ENCODE assay signal across 16 mouse cellular contexts in genomic region chr10:90723071-90723494, GRCm38 (mm10).
DNase-seq lines count a peak whose midpoint lies in the region; ATAC-seq and TF ChIP-seq lines count a peak whose summit lies in the region.
"Had no signal": no experiment of that assay in that cellular context is flagged by ENCODE, and none has a peak within 500 bp of the region (broad histone marks: within the 10 kb centered on the region; RNA-seq: fewer than 3 reads in every experiment).

No protein-coding gene starts in this region.

- TF ChIP-seq CTCF in stomach, postnatal 0 days (IDR thresholded peaks at IDR 0.05; ENCODE audit: low read depth): no peak

- no peak overlapping the region for H3K9ac ChIP-seq in neural tube, embryonic 15.5 days (replicated peaks)
- H3K9ac ChIP-seq in stomach, postnatal 0 days (ENCODE audit: low read length): no peak overlapping the region
- H3K9ac ChIP-seq: heart, embryonic 13.5 days had no signal

- peaks cover 2% of the 10 kb centered on the region; the same call in 1 of the 2 replicates for H3K27me3 ChIP-seq in neural tube, embryonic 15.5 days (replicated peaks)
- H3K27me3 ChIP-seq in stomach, postnatal 0 days (ENCODE audit: control insufficient read depth, insufficient read depth, low read length): no peaks in the 10 kb centered on the region

- H3K9me3 ChIP-seq in neural tube, embryonic 15.5 days (replicated peaks): no peaks in the 10 kb centered on the region
- H3K9me3 ChIP-seq in stomach, postnatal 0 days (ENCODE audit: control insufficient read depth, low read length): no peaks in the 10 kb centered on the region
- H3K9me3 ChIP-seq: G1E; heart, embryonic 13.5 days had no signal

- no peak overlapping the region for H3K4me3 ChIP-seq in neural tube, embryonic 15.5 days (replicated peaks)
- no peak overlapping the region for H3K4me3 ChIP-seq in stomach, postnatal 0 days (ENCODE audit: low read depth, low read length)
- H3K4me3 ChIP-seq: heart, embryonic 13.5 days had no signal

- peak; percentile 30; the same call in 1 of the 2 replicates for ATAC-seq in neural tube, embryonic 15.5 days (ENCODE audit: low FRiP score)
- no peak for ATAC-seq in stomach, postnatal 0 days (ENCODE audit: low FRiP score, low TSS enrichment)

- intact Hi-C loops in gastrocnemius, postnatal 14 days (cut with DNase I; ENCODE audit: low total_unique reads): no loop called here

- H3K36me3 ChIP-seq in neural tube, embryonic 15.5 days: no peaks in the 10 kb centered on the region
- H3K36me3 ChIP-seq in stomach, postnatal 0 days (ENCODE audit: control insufficient read depth, insufficient read depth, low read length): no peaks in the 10 kb centered on the region
- H3K36me3 ChIP-seq: G1E; heart, embryonic 13.5 days had no signal

- whole genome bisulfite sequencing in neural tube, embryonic 15.5 days: 62% methylated on average over 5 of the region's 5 CpGs
- WGBS in stomach, postnatal 0 days: 48% methylated on average over 5 of the region's 5 CpGs

- TF ChIP-seq EP300 in stomach, postnatal 0 days (optimal IDR thresholded peaks at IDR 0.05): no peak

- no peak overlapping the region for H3K4me2 ChIP-seq in neural tube, embryonic 15.5 days
- no peak overlapping the region for H3K4me2 ChIP-seq in stomach, postnatal 0 days (replicated peaks; ENCODE audit: low read depth)
- H3K4me2 ChIP-seq: heart, embryonic 13.5 days; liver, embryonic 11.5 days had no signal

- H3K4me1 ChIP-seq in neural tube, embryonic 15.5 days: 0 out of 2 replicates have a peak, but pooled peaks cover 3% of the 10 kb centered on the region
- no peaks in the 10 kb centered on the region for H3K4me1 ChIP-seq in stomach, postnatal 0 days (replicated peaks; ENCODE audit: control insufficient read depth, insufficient read depth)

- H3K27ac ChIP-seq in neural tube, embryonic 15.5 days (replicated peaks): no peak overlapping the region
- H3K27ac ChIP-seq in stomach, postnatal 0 days (replicated peaks): no peak overlapping the region
- H3K27ac ChIP-seq: heart, embryonic 13.5 days; kidney, postnatal 0 days had no signal

- DNase-seq in gastrocnemius, postnatal 14 days: peak; percentile 10
- DNase-seq in gastrocnemius, adult 8-10 months (ENCODE audit: low spot score in 2 of 2): no peak
- DNase-seq in neural tube, embryonic 10.5 days (ENCODE audit: extremely low spot score, low spot score): no peak
- peak; percentile 72 to 88 for DNase-seq in layer of hippocampus, postnatal 14 days (ENCODE audit: low spot score in 2 of 2)
- DNase-seq in c-Kit-positive CD71-positive TER-119-positive erythroid progenitor cells, embryonic 14.5 days (ENCODE audit: low spot score): no peak
- DNase-seq in stomach, postnatal 0 days (ENCODE audit: low spot score): no peak
- DNase-seq in liver: no peak
- DNase-seq: B cell, adult 2 months; cerebellum, postnatal 36 days; gastrocnemius, postnatal 25 days; thymus, postnatal 14 days had no signal

Comparison
In these comparisons a context has a peak if more than half of its experiments do, and no peak if none do; other contexts are left out.
1. DNase-seq: peak in gastrocnemius, postnatal 14 days (single experiment) and layer of hippocampus, postnatal 14 days (2 of 2); none in gastrocnemius, adult 8-10 months (0 of 2), neural tube, embryonic 10.5 days (single experiment), c-Kit-positive CD71-positive TER-119-positive erythroid progenitor cells, embryonic 14.5 days (single experiment), stomach, postnatal 0 days (single experiment) and liver (single experiment).